Mouse (Mus musculus): Measurements from ENCODE around the gene Mas1. TPM values are rescaled to one million over a fixed set of nuclear protein-coding genes. Genes with fewer than 3 reads are reported as not detected.

The Mas1 gene
- polyA plus RNA-seq, 1 experiment from 2014 or later, result 0.17 TPM

DNA sequence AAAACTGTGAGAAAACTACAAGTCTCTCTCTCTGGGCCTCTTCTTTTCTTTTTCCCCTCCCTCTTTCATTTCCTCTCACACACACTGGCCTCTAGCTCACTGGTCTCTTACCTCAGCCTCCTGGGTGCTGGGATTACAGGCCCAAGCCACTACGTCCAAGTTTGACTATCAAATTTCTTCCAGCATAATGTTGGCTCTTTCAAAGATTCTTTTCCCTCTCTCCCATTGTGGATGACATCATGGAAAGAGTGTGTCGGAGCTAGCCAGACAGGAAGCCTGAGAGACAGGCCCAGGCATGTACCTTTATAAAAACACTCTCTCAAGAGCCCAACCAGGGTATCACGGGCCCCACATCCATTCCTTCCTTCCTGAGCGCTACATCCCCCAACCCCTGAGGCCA lies 76.5 kb downstream of the Mas1 start:
- peak overlapping the region; percentile 80 for H3K27ac ChIP-seq
- peaks cover 29% of the 10 kb centered on the region for H3K4me1 ChIP-seq (replicated peaks)
- H3K9me3 ChIP-seq, result no peaks in the 10 kb centered on the region
- no peaks in the 10 kb centered on the region for H3K27me3 ChIP-seq
- H3K36me3 ChIP-seq, result no peaks in the 10 kb centered on the region
- H3K9ac ChIP-seq, result no peak overlapping the region
- no peak for ATAC-seq (ENCODE audit: low FRiP score)
- H3K4me2 ChIP-seq, result no peak overlapping the region
- 71% methylated on average over 4 of the region's 4 CpGs for WGBS
- no peak overlapping the region for H3K4me3 ChIP-seq

DNA sequence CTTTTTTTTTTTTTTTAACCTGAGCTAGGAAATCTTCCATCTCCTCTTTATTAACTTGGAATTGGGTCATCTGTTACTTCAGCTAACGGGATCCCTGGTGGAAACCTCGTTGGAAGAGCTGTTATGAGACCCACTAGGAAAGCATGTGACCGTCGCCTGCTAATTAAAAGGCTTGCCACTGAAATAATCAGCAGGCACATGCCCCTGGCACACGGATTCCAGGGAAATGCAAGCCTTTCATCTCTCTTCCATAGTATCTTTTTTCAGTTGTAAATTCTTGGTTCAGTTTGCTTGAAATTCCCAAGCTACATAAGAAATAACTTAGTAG lies 76.9 kb downstream of the Mas1 start:
- Histone ChIP-seq H3K9me3 (no peaks in the 10 kb centered on the region), H3K4me2 (no peak overlapping the region), H3K9ac (no peak overlapping the region), H3K4me1 (replicated peaks) (peaks cover 29% of the 10 kb centered on the region), H3K4me3 (no peak overlapping the region), H3K36me3 (no peaks in the 10 kb centered on the region), H3K27me3 (no peaks in the 10 kb centered on the region), H3K27ac (peak overlapping the region; percentile 80)
- WGBS, result 28% methylated on average over 5 of the region's 5 CpGs
- ATAC-seq (ENCODE audit: low FRiP score), result peak; percentile 75

Small RNA genes within 50 kb of the gene (microRNA-seq; reads per million reads assigned to microRNA genes)
- gene Gm24085, result not detected

Other genes starting within 250 kb of the Mas1 start
- gene Slc22a1, start 192.3 kb downstream of the Mas1 start, polyA plus RNA-seq (2015; fragmentation: Nextera tagmentation; extraction: Ambion mirVana), result not detected in 2 replicates
- 12.3 and 12.5 TPM in 2 replicates for gene Igf2r, start 98.5 kb downstream of the Mas1 start, polyA plus RNA-seq (2015; fragmentation: Nextera tagmentation; extraction: Ambion mirVana)
- not detected in 2 replicates for gene Mrgprh, start 7.9 kb upstream of the Mas1 start, polyA plus RNA-seq (2015; fragmentation: Nextera tagmentation; extraction: Ambion mirVana)
- 2.0 and 2.2 TPM in 2 replicates for gene Pnldc1, start 42.1 kb upstream of the Mas1 start, polyA plus RNA-seq (2015; fragmentation: Nextera tagmentation; extraction: Ambion mirVana)
- 406 and 411 TPM in 2 replicates for gene Tcp1, start 47.6 kb upstream of the Mas1 start, polyA plus RNA-seq (2015; fragmentation: Nextera tagmentation; extraction: Ambion mirVana)
- gene Mrpl18, start 48.2 kb upstream of the Mas1 start, polyA plus RNA-seq (2015; fragmentation: Nextera tagmentation; extraction: Ambion mirVana), result 140 and 142 TPM in 2 replicates
- 0.95 and 1.5 TPM in 2 replicates for gene Acat3, start 72.5 kb upstream of the Mas1 start, polyA plus RNA-seq (2015; fragmentation: Nextera tagmentation; extraction: Ambion mirVana)
- 331 and 342 TPM in 2 replicates for gene Acat2, start 92.6 kb upstream of the Mas1 start, polyA plus RNA-seq (2015; fragmentation: Nextera tagmentation; extraction: Ambion mirVana)
- 136 and 140 TPM in 2 replicates for gene Wtap, start 126.0 kb upstream of the Mas1 start, polyA plus RNA-seq (2015; fragmentation: Nextera tagmentation; extraction: Ambion mirVana)
- gene Sod2, start 138.7 kb upstream of the Mas1 start, polyA plus RNA-seq (2015; fragmentation: Nextera tagmentation; extraction: Ambion mirVana), result 117 and 121 TPM in 2 replicates
- not detected in 2 replicates for gene Gpr31b, start 184.2 kb upstream of the Mas1 start, polyA plus RNA-seq (2015; fragmentation: Nextera tagmentation; extraction: Ambion mirVana)
- gene Tcp10b, start 193.0 kb upstream of the Mas1 start, polyA plus RNA-seq (2015; fragmentation: Nextera tagmentation; extraction: Ambion mirVana), result 0.23 TPM in 1 of 2 replicates, not detected in the other